8 mouse cellular contexts compared by ENCODE assay signal in the genomic region with DNA sequence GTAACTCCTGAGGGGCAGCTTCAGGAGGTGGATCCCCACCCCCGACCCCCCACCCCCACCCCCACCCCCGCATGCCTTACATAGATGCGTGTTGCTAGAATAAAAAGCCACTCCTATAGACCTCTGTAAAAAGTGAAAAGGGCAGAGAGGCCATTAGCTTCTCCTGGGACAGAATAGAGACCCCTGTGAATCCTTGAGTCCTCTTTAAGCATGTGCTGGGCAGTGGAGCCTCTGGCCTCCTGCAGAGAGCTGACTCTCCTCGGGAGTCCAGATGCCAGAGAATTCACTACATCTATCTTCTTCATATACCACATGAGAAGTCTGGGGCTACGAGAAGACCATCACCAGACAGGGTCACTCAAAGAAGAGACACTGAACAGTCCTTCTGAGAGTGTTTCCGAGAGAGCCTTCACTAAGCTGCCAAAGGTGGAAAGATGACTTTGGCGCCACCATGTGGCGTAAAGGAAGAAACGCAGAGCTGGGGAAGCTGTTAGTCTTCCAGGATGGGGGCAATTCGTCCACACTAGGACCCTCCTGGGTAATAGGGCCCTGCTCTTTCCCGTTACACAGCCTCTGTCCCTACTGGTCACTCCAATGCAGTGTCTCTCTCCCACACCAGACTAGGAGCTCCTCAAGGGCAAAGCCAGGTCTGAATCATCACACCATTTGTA. TPM values are rescaled to one million over a fixed set of nuclear protein-coding genes. Genes with fewer than 3 reads are reported as not detected.
DNase-seq lines count a peak whose midpoint lies in the region; ATAC-seq lines count a peak whose summit lies in the region.

No protein-coding gene starts in this region.

- no peak overlapping the region for H3K4me3 ChIP-seq in heart, embryonic 15.5 days
- no peak overlapping the region for H3K4me3 ChIP-seq in lung, embryonic 15.5 days

- H3K4me1 ChIP-seq in heart, embryonic 15.5 days (replicated peaks) = peaks cover 18% of the 10 kb centered on the region
- H3K4me1 ChIP-seq in lung, embryonic 15.5 days = peaks cover 24% of the 10 kb centered on the region

- H3K36me3 ChIP-seq in heart, embryonic 15.5 days = no peaks in the 10 kb centered on the region
- no peaks in the 10 kb centered on the region for H3K36me3 ChIP-seq in lung, embryonic 15.5 days

- H3K27ac ChIP-seq in heart, embryonic 15.5 days = peak overlapping the region; percentile 58
- H3K27ac ChIP-seq in lung, embryonic 15.5 days = peak overlapping the region; percentile 57

- H3K9me3 ChIP-seq in heart, embryonic 15.5 days (replicated peaks) = no peaks in the 10 kb centered on the region
- H3K9me3 ChIP-seq in lung, embryonic 15.5 days = no peaks in the 10 kb centered on the region

- DNase-seq in CD4-positive helper T cell, adult 2 months (ENCODE audit: low read depth, low spot score) = peak; percentile 74
- DNase-seq in adipocyte (ENCODE audit: low spot score) = peak; percentile 72
- DNase-seq in embryo, embryonic 9.5 days (ENCODE audit: extremely low spot score) = peak; percentile 70
- DNase-seq in kidney, postnatal 25 days = peak; percentile 62 to 67
- peak; percentile 80 for DNase-seq in thymus, postnatal 0 days (ENCODE audit: low spot score)

- H3K4me2 ChIP-seq in heart, embryonic 15.5 days = no peak overlapping the region
- no peak overlapping the region for H3K4me2 ChIP-seq in lung, embryonic 15.5 days

- 13% methylated on average over 11 of the region's 11 CpGs for WGBS in heart, embryonic 15.5 days
- 17% methylated on average over 11 of the region's 11 CpGs for WGBS in lung, embryonic 15.5 days

- H3K9ac ChIP-seq in heart, embryonic 15.5 days = no peak overlapping the region
- no peak overlapping the region for H3K9ac ChIP-seq in lung, embryonic 15.5 days

- ATAC-seq in heart, embryonic 15.5 days (replicated peaks; ENCODE audit: insufficient number of reproducible peaks, insufficient read depth, low FRiP score, low read depth) = peak; percentile 71
- peak; percentile 60; the same call in 1 of the 2 replicates for ATAC-seq in lung, embryonic 15.5 days (ENCODE audit: borderline replicate concordance, extremely low read depth, low FRiP score, low TSS enrichment)
- peak; percentile 76 for ATAC-seq in neutrophil, adult 5-6 weeks (ENCODE audit: extremely low read depth, insufficient number of reproducible peaks, low FRiP score, poor library complexity, severe bottlenecking)

- H3K27me3 ChIP-seq in heart, embryonic 15.5 days = no peaks in the 10 kb centered on the region
- no peaks in the 10 kb centered on the region for H3K27me3 ChIP-seq in lung, embryonic 15.5 days

RNA-seq across cellular contexts. Expression of a gene that starts 39.0 kb away (rescaled TPM):
- 2.2 and 3.5 TPM in 2 replicates for polyA plus RNA-seq in heart, embryonic 15.5 days (2015; fragmentation: Nextera tagmentation; extraction: Ambion mirVana)
- polyA plus RNA-seq in lung, embryonic 15.5 days (2015; fragmentation: Nextera tagmentation; extraction: Ambion mirVana) = 3.9 and 4.9 TPM in 2 replicates
- 15.5 and 22.1 TPM in 2 replicates for total RNA-seq in neutrophil, adult 5-6 weeks (2017)
- 1.6 TPM in 2 replicates for polyA plus RNA-seq in thymus, postnatal 0 days (2015; fragmentation: Nextera tagmentation; extraction: Ambion mirVana)

RNA-seq across cellular contexts. Expression of a gene that starts 41.0 kb away (rescaled TPM):
- polyA plus RNA-seq in heart, embryonic 15.5 days (2015; fragmentation: Nextera tagmentation; extraction: Ambion mirVana) = 14.8 and 15.8 TPM in 2 replicates
- polyA plus RNA-seq in lung, embryonic 15.5 days (2015; fragmentation: Nextera tagmentation; extraction: Ambion mirVana) = 20.0 and 22.5 TPM in 2 replicates
- 457 and 522 TPM in 2 replicates for total RNA-seq in neutrophil, adult 5-6 weeks (2017)
- 16.9 and 17.8 TPM in 2 replicates for polyA plus RNA-seq in thymus, postnatal 0 days (2015; fragmentation: Nextera tagmentation; extraction: Ambion mirVana)
